Mouse (Mus musculus): ENCODE results near the gene Gm11492.

GRCm38 (mm10) chr11:87561208-87561607 is 5.2 kb upstream of the Gm11492 start:
- TF ChIP-seq CTCF (IDR thresholded peaks at IDR 0.05; ENCODE audit: low read depth) (no peak), EP300 (IDR thresholded peaks at IDR 0.05; ENCODE audit: low read depth) (no peak)

Measured in liver, postnatal 0 days (tissue).